10 mouse cellular contexts compared by ENCODE assay signal in the genomic region with DNA sequence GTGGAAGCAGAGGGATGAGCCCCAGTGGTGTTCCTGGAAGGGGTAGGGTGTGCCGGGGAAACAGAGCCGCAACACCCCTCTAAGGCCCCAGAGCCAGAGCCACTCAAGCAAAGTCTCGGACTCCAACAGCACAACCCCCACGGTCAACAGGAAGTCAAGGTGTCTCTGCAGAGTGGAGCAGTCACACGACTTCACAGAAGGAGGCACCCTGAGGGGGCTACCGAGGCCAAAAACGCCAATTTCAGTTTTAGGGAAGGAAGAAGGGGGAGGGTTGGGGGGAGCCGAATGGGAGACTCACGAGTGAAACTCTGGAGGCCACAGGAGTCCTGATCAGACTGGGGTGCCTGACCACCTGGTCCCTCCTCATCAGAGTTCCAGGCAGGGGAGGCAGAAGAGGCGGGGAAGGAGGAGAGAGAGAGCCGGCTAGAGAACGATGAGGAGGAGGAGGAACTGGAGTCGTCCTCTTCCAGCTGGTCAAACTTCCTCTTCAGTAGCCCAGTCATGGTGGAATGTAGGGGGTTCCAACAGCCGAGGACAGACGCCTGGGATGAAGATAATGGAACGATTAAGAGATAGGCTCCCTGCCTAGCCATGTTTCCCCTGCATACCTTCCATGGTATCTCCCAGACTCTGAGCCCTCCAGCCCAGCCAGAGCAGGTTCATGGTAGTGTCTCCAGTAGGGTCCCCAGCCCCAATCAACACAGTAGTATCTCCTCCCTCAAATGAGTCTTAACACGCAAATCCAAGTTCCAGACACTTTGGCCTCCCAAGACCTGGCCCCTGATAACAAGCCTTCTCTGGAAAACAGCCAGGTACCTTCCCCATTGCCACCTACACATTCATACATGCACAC. TPM values are rescaled to one million over a fixed set of nuclear protein-coding genes. Genes with fewer than 3 reads are reported as not detected.
DNase-seq lines count a peak whose midpoint lies in the region; ATAC-seq lines count a peak whose summit lies in the region.
"Had no signal": no experiment of that assay in that cellular context is flagged by ENCODE, and none has a peak within 500 bp of the region (broad histone marks: within the 10 kb centered on the region; RNA-seq: fewer than 3 reads in every experiment).

No protein-coding gene starts in this region.

- H3K27me3 ChIP-seq in forebrain, embryonic 13.5 days: no peaks in the 10 kb centered on the region
- H3K27me3 ChIP-seq in forebrain, embryonic 16.5 days (replicated peaks; ENCODE audit: control insufficient read depth, insufficient read depth, low read length): no peaks in the 10 kb centered on the region
- H3K27me3 ChIP-seq in neural tube, embryonic 13.5 days: peaks cover 6% of the 10 kb centered on the region; the same call in 1 of the 2 replicates
- no peaks in the 10 kb centered on the region for H3K27me3 ChIP-seq in liver, embryonic 11.5 days (replicated peaks; ENCODE audit: control insufficient read depth, insufficient read depth, low read length)
- H3K27me3 ChIP-seq in midbrain, embryonic 13.5 days: peaks cover 12% of the 10 kb centered on the region; the same call in 1 of the 2 replicates

- no peak overlapping the region for H3K4me2 ChIP-seq in forebrain, embryonic 13.5 days
- H3K4me2 ChIP-seq in forebrain, embryonic 16.5 days (ENCODE audit: low read length): no peak overlapping the region
- no peak overlapping the region for H3K4me2 ChIP-seq in neural tube, embryonic 13.5 days
- peak overlapping the region; percentile 42 for H3K4me2 ChIP-seq in liver, embryonic 11.5 days
- no peak overlapping the region for H3K4me2 ChIP-seq in midbrain, embryonic 13.5 days (replicated peaks)

- H3K36me3 ChIP-seq in forebrain, embryonic 13.5 days (ENCODE audit: poor library complexity, severe bottlenecking): 0 out of 2 replicates have a peak, but pooled peaks cover 6% of the 10 kb centered on the region
- H3K36me3 ChIP-seq in forebrain, embryonic 16.5 days (ENCODE audit: control insufficient read depth, insufficient read depth): no peaks in the 10 kb centered on the region
- H3K36me3 ChIP-seq in neural tube, embryonic 13.5 days: peaks cover 10% of the 10 kb centered on the region; the same call in 1 of the 2 replicates
- peaks cover 4% of the 10 kb centered on the region; the same call in 1 of the 2 replicates for H3K36me3 ChIP-seq in liver, embryonic 11.5 days (ENCODE audit: control insufficient read depth, insufficient read depth, low read length)
- H3K36me3 ChIP-seq in midbrain, embryonic 13.5 days: no peaks in the 10 kb centered on the region

- H3K4me3 ChIP-seq in forebrain, embryonic 13.5 days: no peak overlapping the region
- no peak overlapping the region for H3K4me3 ChIP-seq in forebrain, embryonic 16.5 days (replicated peaks; ENCODE audit: low read length)
- no peak overlapping the region for H3K4me3 ChIP-seq in neural tube, embryonic 13.5 days
- H3K4me3 ChIP-seq in liver, embryonic 11.5 days (ENCODE audit: low read depth, low read length): no peak overlapping the region
- H3K4me3 ChIP-seq in midbrain, embryonic 13.5 days (replicated peaks): no peak overlapping the region

- no peak for DNase-seq in neural tube, embryonic 10.5 days (ENCODE audit: extremely low spot score, low spot score)
- DNase-seq in liver, embryonic 11.5 days (ENCODE audit: low spot score): no peak
- DNase-seq in thymus, postnatal 36 days: peak; percentile 45 to 59
- DNase-seq: cerebellum, adult 11 months had no signal

- 0 out of 2 replicates have a peak overlapping the region, but pooled peaks have one; percentile 8 for H3K9ac ChIP-seq in forebrain, embryonic 13.5 days
- no peak overlapping the region for H3K9ac ChIP-seq in forebrain, embryonic 16.5 days (replicated peaks; ENCODE audit: low read depth, low read length)
- 0 out of 2 replicates have a peak overlapping the region, but pooled peaks have one; percentile 17 for H3K9ac ChIP-seq in neural tube, embryonic 13.5 days
- H3K9ac ChIP-seq in liver, embryonic 11.5 days (ENCODE audit: low read depth, low read length): no peak overlapping the region
- H3K9ac ChIP-seq in midbrain, embryonic 13.5 days (replicated peaks): no peak overlapping the region

- no peaks in the 10 kb centered on the region for H3K9me3 ChIP-seq in forebrain, embryonic 13.5 days (replicated peaks)
- H3K9me3 ChIP-seq in forebrain, embryonic 16.5 days (ENCODE audit: control insufficient read depth, low read length): no peaks in the 10 kb centered on the region
- no peaks in the 10 kb centered on the region for H3K9me3 ChIP-seq in neural tube, embryonic 13.5 days
- no peaks in the 10 kb centered on the region for H3K9me3 ChIP-seq in liver, embryonic 11.5 days (ENCODE audit: control insufficient read depth, low read length)
- H3K9me3 ChIP-seq in midbrain, embryonic 13.5 days: no peaks in the 10 kb centered on the region

- H3K27ac ChIP-seq in forebrain, embryonic 13.5 days: no peak overlapping the region
- no peak overlapping the region for H3K27ac ChIP-seq in forebrain, embryonic 16.5 days (ENCODE audit: low read length)
- H3K27ac ChIP-seq in neural tube, embryonic 13.5 days (replicated peaks): no peak overlapping the region
- H3K27ac ChIP-seq in liver, embryonic 11.5 days (ENCODE audit: low read depth, low read length): no peak overlapping the region
- no peak overlapping the region for H3K27ac ChIP-seq in midbrain, embryonic 13.5 days

- no peak for ATAC-seq in forebrain, embryonic 13.5 days
- ATAC-seq in forebrain, embryonic 16.5 days: no peak
- ATAC-seq in neural tube, embryonic 13.5 days (ENCODE audit: low read depth): no peak
- ATAC-seq in liver, embryonic 11.5 days (replicated peaks; ENCODE audit: low FRiP score): no peak
- ATAC-seq in erythroblast, adult 5-6 weeks (replicated peaks; ENCODE audit: low FRiP score, poor library complexity, severe bottlenecking): no peak
- no peak for ATAC-seq in midbrain, embryonic 13.5 days

- H3K4me1 ChIP-seq in forebrain, embryonic 13.5 days: peaks cover 45% of the 10 kb centered on the region
- peaks cover 43% of the 10 kb centered on the region for H3K4me1 ChIP-seq in forebrain, embryonic 16.5 days (replicated peaks; ENCODE audit: control insufficient read depth, insufficient read depth, low read length)
- peaks cover 39% of the 10 kb centered on the region for H3K4me1 ChIP-seq in neural tube, embryonic 13.5 days (replicated peaks)
- H3K4me1 ChIP-seq in liver, embryonic 11.5 days (replicated peaks; ENCODE audit: control insufficient read depth, insufficient read depth, low read length): peaks cover 53% of the 10 kb centered on the region
- H3K4me1 ChIP-seq in midbrain, embryonic 13.5 days (replicated peaks): peaks cover 28% of the 10 kb centered on the region

- WGBS in forebrain, embryonic 13.5 days: 72% methylated on average over 17 of the region's 17 CpGs
- WGBS in forebrain, embryonic 16.5 days: 69% methylated on average over 17 of the region's 17 CpGs
- 60% methylated on average over 17 of the region's 17 CpGs for WGBS in neural tube, embryonic 13.5 days
- WGBS in liver, embryonic 11.5 days: 20% methylated on average over 17 of the region's 17 CpGs
- 68% methylated on average over 17 of the region's 17 CpGs for WGBS in midbrain, embryonic 13.5 days

RNA-seq across cellular contexts. Expression of a gene that starts 7.5 kb away (rescaled TPM):
- polyA plus RNA-seq in forebrain, embryonic 13.5 days (2015; fragmentation: Nextera tagmentation; extraction: Ambion mirVana): 1.3 and 1.5 TPM in 2 replicates
- 2.0 and 2.5 TPM in 2 replicates for polyA plus RNA-seq in forebrain, embryonic 16.5 days (2015; fragmentation: Nextera tagmentation; extraction: Ambion mirVana)
- 1.0 and 1.8 TPM in 2 replicates for polyA plus RNA-seq in neural tube, embryonic 13.5 days (2015; fragmentation: Nextera tagmentation; extraction: Ambion mirVana)
- polyA plus RNA-seq in liver, embryonic 11.5 days (2014; fragmentation: Nextera tagmentation; extraction: Ambion mirVana): 1.1 and 2.2 TPM in 2 replicates
- 2.7 and 2.9 TPM in 2 replicates for total RNA-seq in erythroblast, adult 5-6 weeks (2015; ENCODE audit: low replicate concordance)
- 1.4 and 3.2 TPM in 2 replicates for total RNA-seq in erythroblast, adult 5-6 weeks (2017; ENCODE audit: low replicate concordance)
- polyA plus RNA-seq in midbrain, embryonic 13.5 days (2015; fragmentation: Nextera tagmentation; extraction: Ambion mirVana): 1.1 and 1.3 TPM in 2 replicates

RNA-seq across cellular contexts. Expression of a gene that starts 39.5 kb away (rescaled TPM):
- polyA plus RNA-seq in forebrain, embryonic 13.5 days (2015; fragmentation: Nextera tagmentation; extraction: Ambion mirVana): 0.32 and 0.54 TPM in 2 replicates
- polyA plus RNA-seq in forebrain, embryonic 16.5 days (2015; fragmentation: Nextera tagmentation; extraction: Ambion mirVana): 0.37 and 0.76 TPM in 2 replicates
- polyA plus RNA-seq in neural tube, embryonic 13.5 days (2015; fragmentation: Nextera tagmentation; extraction: Ambion mirVana): 0.36 and 0.39 TPM in 2 replicates
- 0.14 TPM in 1 of 2 replicates, not detected in the other for polyA plus RNA-seq in liver, embryonic 11.5 days (2014; fragmentation: Nextera tagmentation; extraction: Ambion mirVana)
- 0.77 and 2.5 TPM in 2 replicates for total RNA-seq in erythroblast, adult 5-6 weeks (2015; ENCODE audit: low replicate concordance)
- 1.2 and 2.0 TPM in 2 replicates for total RNA-seq in erythroblast, adult 5-6 weeks (2017; ENCODE audit: low replicate concordance)
- polyA plus RNA-seq in midbrain, embryonic 13.5 days (2015; fragmentation: Nextera tagmentation; extraction: Ambion mirVana): 0.28 and 0.44 TPM in 2 replicates
- total RNA-seq: gastrocnemius, adult 18-20 months had no signal

RNA-seq across cellular contexts. Expression of a gene that starts 39.6 kb away (rescaled TPM):
- 20.0 and 22.9 TPM in 2 replicates for polyA plus RNA-seq in forebrain, embryonic 13.5 days (2015; fragmentation: Nextera tagmentation; extraction: Ambion mirVana)
- 23.8 and 30.4 TPM in 2 replicates for polyA plus RNA-seq in forebrain, embryonic 16.5 days (2015; fragmentation: Nextera tagmentation; extraction: Ambion mirVana)
- 20.9 and 22.9 TPM in 2 replicates for polyA plus RNA-seq in neural tube, embryonic 13.5 days (2015; fragmentation: Nextera tagmentation; extraction: Ambion mirVana)
- 24.7 and 25.0 TPM in 2 replicates for polyA plus RNA-seq in liver, embryonic 11.5 days (2014; fragmentation: Nextera tagmentation; extraction: Ambion mirVana)
- 1.0 and 3.5 TPM in 2 replicates for total RNA-seq in erythroblast, adult 5-6 weeks (2015; ENCODE audit: low replicate concordance)
- total RNA-seq in erythroblast, adult 5-6 weeks (2017; ENCODE audit: low replicate concordance): 0.56 and 2.7 TPM in 2 replicates
- polyA plus RNA-seq in midbrain, embryonic 13.5 days (2015; fragmentation: Nextera tagmentation; extraction: Ambion mirVana): 22.9 and 23.1 TPM in 2 replicates

RNA-seq across cellular contexts. Expression of a gene that starts 46.5 kb away (rescaled TPM):
- polyA plus RNA-seq in forebrain, embryonic 13.5 days (2015; fragmentation: Nextera tagmentation; extraction: Ambion mirVana): not detected in 2 replicates
- not detected in 2 replicates for polyA plus RNA-seq in forebrain, embryonic 16.5 days (2015; fragmentation: Nextera tagmentation; extraction: Ambion mirVana)
- polyA plus RNA-seq in neural tube, embryonic 13.5 days (2015; fragmentation: Nextera tagmentation; extraction: Ambion mirVana): 0.06 and 0.17 TPM in 2 replicates
- polyA plus RNA-seq in liver, embryonic 11.5 days (2014; fragmentation: Nextera tagmentation; extraction: Ambion mirVana): 0.25 and 1.1 TPM in 2 replicates
- not detected in 2 replicates for total RNA-seq in erythroblast, adult 5-6 weeks (2015; ENCODE audit: low replicate concordance)
- not detected in 2 replicates for total RNA-seq in erythroblast, adult 5-6 weeks (2017; ENCODE audit: low replicate concordance)
- polyA plus RNA-seq in midbrain, embryonic 13.5 days (2015; fragmentation: Nextera tagmentation; extraction: Ambion mirVana): 0.03 TPM in 1 of 2 replicates, not detected in the other

Comparison
In these comparisons a context has a peak if more than half of its experiments do, and no peak if none do; other contexts are left out.
1. H3K9ac ChIP-seq: peak in forebrain, embryonic 13.5 days (single experiment) and neural tube, embryonic 13.5 days (single experiment); none in forebrain, embryonic 16.5 days (single experiment), liver, embryonic 11.5 days (single experiment) and midbrain, embryonic 13.5 days (single experiment).
2. DNase-seq: peak in thymus, postnatal 36 days (2 of 2); none in neural tube, embryonic 10.5 days (single experiment) and liver, embryonic 11.5 days (single experiment).